Mouse (Mus musculus) MEL (cell line): ENCODE data around the gene Fxn. TPM values are rescaled to one million over a fixed set of nuclear protein-coding genes. Genes with fewer than 3 reads are reported as not detected.

Experiments used
- DNase-seq: peaks from one replicate; pipeline ENCODE4 v3.0.0; 2011; ENCODE audit warnings: low read depth, low spot score
- H3K27ac ChIP-seq: 2 replicates; pipeline ENCODE4 v1.5.1; 2012; ENCODE audit warnings: low read depth, mild to moderate bottlenecking, control low read depth, low read length, moderate library complexity; ENCODE audit not compliant: control insufficient read depth
- H3K27me3 ChIP-seq, 2 experiments: fragments of 150-350 bp in 1 of 2; sonication (generic) in 1 of 2; 2 replicates each; pipeline ENCODE4 v1.6.1; 2012; ENCODE audit warnings: low read length in 2 of 2, mild to moderate bottlenecking in 2 of 2, improper control_type of control experiment in 1 of 2, moderate library complexity in 1 of 2; ENCODE audit not compliant: insufficient read depth in 2 of 2, control insufficient read depth in 1 of 2
- H3K36me3 ChIP-seq, 2 experiments: 2 replicates each; pipeline ENCODE4 v1.6.1; 2012 to 2014; ENCODE audit warnings: low read length in 2 of 2, improper control_type of control experiment in 1 of 2, inconsistent platforms in 1 of 2, mild to moderate bottlenecking in 1 of 2; ENCODE audit not compliant: insufficient read depth in 2 of 2, control insufficient read depth in 1 of 2
- H3K4me1 ChIP-seq, 2 experiments: fragments of 150-350 bp in 1 of 2; sonication (generic) in 1 of 2; 2 replicates each; pipeline ENCODE4 v1.6.1; 2012; ENCODE audit warnings: low read length in 2 of 2, improper control_type of control experiment in 1 of 2, mild to moderate bottlenecking in 1 of 2; ENCODE audit not compliant: insufficient read depth in 2 of 2, control insufficient read depth in 1 of 2
- H3K4me3 ChIP-seq, 2 experiments: fragments of 150-350 bp in 1 of 2; sonication (generic) in 1 of 2; 2 replicates each; pipeline ENCODE4 v1.5.1; 2012; ENCODE audit warnings: low read depth in 2 of 2, low read length in 2 of 2, mild to moderate bottlenecking in 2 of 2, moderate library complexity in 2 of 2, control low read depth in 1 of 2, improper control_type of control experiment in 1 of 2; ENCODE audit not compliant: control insufficient read depth in 1 of 2, insufficient read depth in 1 of 2
- H3K79me2 ChIP-seq: 2 replicates; pipeline ENCODE4 v1.6.1; 2012; ENCODE audit warnings: mild to moderate bottlenecking, low read length, moderate library complexity; ENCODE audit not compliant: control insufficient read depth, poor library complexity, insufficient read depth
- H3K9ac ChIP-seq: 2 replicates; pipeline ENCODE4 v1.6.1; 2012; ENCODE audit warnings: low read depth, mild to moderate bottlenecking, control low read depth, low read length, moderate library complexity; ENCODE audit not compliant: control insufficient read depth, poor library complexity, severe bottlenecking
- H3K9me3 ChIP-seq: fragments of 150-350 bp; sonication (generic); replicated peaks from 2 replicates; pipeline ENCODE4 v1.6.1; 2012; ENCODE audit warnings: mild to moderate bottlenecking, low read length, improper control_type of control experiment, moderate library complexity; ENCODE audit not compliant: insufficient read depth
- BHLHE40 ChIP-seq: IDR thresholded peaks from 2 replicates; pipeline ENCODE4 v1.6.1; 2012; ENCODE audit warnings: low read depth, mild to moderate bottlenecking, inconsistent platforms, low read length, improper control_type of control experiment, borderline replicate concordance
- CHD1 ChIP-seq: IDR thresholded peaks from 2 replicates; pipeline ENCODE4 v1.6.1; 2012; ENCODE audit warnings: low read depth, mild to moderate bottlenecking, inconsistent platforms, low read length, improper control_type of control experiment
- CTCF ChIP-seq, 3 experiments: IDR thresholded peaks in 2 of 3; conservative IDR thresholded peaks in 1 of 3; 2 replicates each; pipeline ENCODE4 v1.5.1; 2011 to 2012; ENCODE audit warnings: low read length in 3 of 3, low read depth in 2 of 3, mild to moderate bottlenecking in 2 of 3, improper control_type of control experiment in 1 of 3, inconsistent platforms in 1 of 3, mixed read lengths in 1 of 3, moderate library complexity in 1 of 3; ENCODE audit not compliant: control insufficient read depth in 1 of 3, insufficient read depth in 1 of 3, poor library complexity in 1 of 3, severe bottlenecking in 1 of 3
- E2F4 ChIP-seq: IDR thresholded peaks from 2 replicates; pipeline ENCODE4 v1.6.1; 2011; ENCODE audit warnings: low read depth, low read length, improper control_type of control experiment, borderline replicate concordance
- ELF1 ChIP-seq: IDR thresholded peaks from 2 replicates; pipeline ENCODE4 v1.6.1; 2014; ENCODE audit warnings: low read depth, mild to moderate bottlenecking, inconsistent platforms, low read length, improper control_type of control experiment, moderate library complexity
- EP300 ChIP-seq, 2 experiments: IDR thresholded peaks; 2 replicates each; pipeline ENCODE4 v1.6.1; 2011; ENCODE audit warnings: improper control_type of control experiment in 2 of 2, low read length in 2 of 2, low read depth in 1 of 2, mild to moderate bottlenecking in 1 of 2
- ETS1 ChIP-seq: IDR thresholded peaks from 2 replicates; pipeline ENCODE4 v1.6.1; 2012; ENCODE audit warnings: low read depth, mild to moderate bottlenecking, inconsistent platforms, low read length, improper control_type of control experiment, moderate library complexity
- GABPA ChIP-seq: IDR thresholded peaks from 2 replicates; pipeline ENCODE4 v1.6.1; 2012; ENCODE audit warnings: low read depth, mild to moderate bottlenecking, inconsistent platforms, low read length, improper control_type of control experiment, moderate library complexity
- GATA1 ChIP-seq: IDR thresholded peaks from 2 replicates; pipeline ENCODE4 v1.6.1; 2011; ENCODE audit warnings: low read depth, low read length, improper control_type of control experiment
- HCFC1 ChIP-seq: IDR thresholded peaks from 2 replicates; pipeline ENCODE4 v1.6.1; 2012; ENCODE audit warnings: low read depth, mild to moderate bottlenecking, inconsistent platforms, low read length, improper control_type of control experiment, moderate library complexity
- JUND ChIP-seq: IDR thresholded peaks from 2 replicates; pipeline ENCODE4 v1.6.1; 2011; ENCODE audit warnings: low read depth, mild to moderate bottlenecking, improper control_type of control experiment, low read length
- KAT2A ChIP-seq: conservative IDR thresholded peaks from 2 replicates; pipeline ENCODE4 v1.6.1; 2012; ENCODE audit warnings: low read depth, low read length, improper control_type of control experiment, inconsistent platforms
- MAFK ChIP-seq: IDR thresholded peaks from 2 replicates; pipeline ENCODE4 v1.6.1; 2011; ENCODE audit warnings: low read depth, mild to moderate bottlenecking, low read length, improper control_type of control experiment, borderline replicate concordance
- MAX ChIP-seq: IDR thresholded peaks from 2 replicates; pipeline ENCODE4 v1.6.1; 2011; ENCODE audit warnings: low read length, improper control_type of control experiment
- MAZ ChIP-seq: IDR thresholded peaks from 2 replicates; pipeline ENCODE4 v1.6.1; 2012; ENCODE audit warnings: low read depth, mild to moderate bottlenecking, inconsistent platforms, low read length, improper control_type of control experiment
- MEF2A ChIP-seq: IDR thresholded peaks from 2 replicates; pipeline ENCODE4 v1.6.1; 2014; ENCODE audit warnings: low read depth, mild to moderate bottlenecking, inconsistent platforms, low read length, improper control_type of control experiment; ENCODE audit not compliant: poor library complexity, insufficient replicate concordance, severe bottlenecking; ENCODE audit errors: extremely low read depth
- MYB ChIP-seq: IDR thresholded peaks from 2 replicates; pipeline ENCODE4 v1.6.1; 2011; ENCODE audit warnings: mild to moderate bottlenecking, low read depth, low read length, improper control_type of control experiment
- MYC ChIP-seq: IDR thresholded peaks from 2 replicates; pipeline ENCODE4 v1.6.1; 2011; ENCODE audit warnings: low read depth, mild to moderate bottlenecking, low read length, improper control_type of control experiment, moderate library complexity
- NELFE ChIP-seq: IDR thresholded peaks from 2 replicates; pipeline ENCODE4 v1.6.1; 2011; ENCODE audit warnings: low read depth, low read length, improper control_type of control experiment
- POLR2A ChIP-seq, 2 experiments: IDR thresholded peaks; 2 replicates each; pipeline ENCODE4 v1.6.1; 2011 to 2012; ENCODE audit warnings: low read length in 2 of 2, mild to moderate bottlenecking in 2 of 2, control low read depth in 1 of 2, improper control_type of control experiment in 1 of 2, low read depth in 1 of 2, moderate library complexity in 1 of 2; ENCODE audit not compliant: control insufficient read depth in 1 of 2, insufficient read depth in 1 of 2, poor library complexity in 1 of 2
- POLR2AphosphoS5 ChIP-seq: IDR thresholded peaks from 2 replicates; pipeline ENCODE4 v1.6.1; 2012; ENCODE audit warnings: low read depth, borderline replicate concordance, mild to moderate bottlenecking, inconsistent platforms, low read length, moderate library complexity, mixed read lengths
- RAD21 ChIP-seq: IDR thresholded peaks from 2 replicates; pipeline ENCODE4 v1.6.1; 2011; ENCODE audit warnings: mild to moderate bottlenecking, low read depth, low read length, improper control_type of control experiment
- SIN3A ChIP-seq: IDR thresholded peaks from 2 replicates; pipeline ENCODE4 v1.6.1; 2012; ENCODE audit warnings: low read length, improper control_type of control experiment, inconsistent platforms
- SMC3 ChIP-seq: IDR thresholded peaks from 2 replicates; pipeline ENCODE4 v1.6.1; 2011; ENCODE audit warnings: low read depth, low read length, improper control_type of control experiment
- TAL1 ChIP-seq: IDR thresholded peaks from 2 replicates; pipeline ENCODE4 v1.6.1; 2012; ENCODE audit warnings: mild to moderate bottlenecking, inconsistent platforms, low read length, moderate library complexity, mixed read lengths
- TBP ChIP-seq: IDR thresholded peaks from 2 replicates; pipeline ENCODE4 v1.8.0; 2011; ENCODE audit warnings: low read depth, low read length, improper control_type of control experiment
- TCF12 ChIP-seq: IDR thresholded peaks from 2 replicates; pipeline ENCODE4 v1.6.1; 2014; ENCODE audit warnings: low read depth, mild to moderate bottlenecking, inconsistent platforms, low read length, improper control_type of control experiment, moderate library complexity
- UBTF ChIP-seq: IDR thresholded peaks from 2 replicates; pipeline ENCODE4 v1.6.1; 2012; ENCODE audit warnings: low read depth, mild to moderate bottlenecking, inconsistent platforms, low read length, improper control_type of control experiment, moderate library complexity, borderline replicate concordance; ENCODE audit not compliant: insufficient read depth
- USF2 ChIP-seq, 2 experiments: IDR thresholded peaks; 2 replicates each; pipeline ENCODE4 v1.6.1; 2011 to 2012; ENCODE audit warnings: improper control_type of control experiment in 2 of 2, low read length in 2 of 2, borderline replicate concordance in 1 of 2, inconsistent platforms in 1 of 2, low read depth in 1 of 2, mild to moderate bottlenecking in 1 of 2; ENCODE audit not compliant: insufficient read depth in 1 of 2
- ZC3H11A ChIP-seq: IDR thresholded peaks from 2 replicates; pipeline ENCODE4 v1.6.1; 2012; ENCODE audit warnings: low read depth, mild to moderate bottlenecking, inconsistent platforms, low read length, improper control_type of control experiment
- ZMIZ1 ChIP-seq: IDR thresholded peaks from 2 replicates; pipeline ENCODE4 v1.6.1; 2012; ENCODE audit warnings: low read depth, mild to moderate bottlenecking, inconsistent platforms, low read length, improper control_type of control experiment, moderate library complexity
- ZNF384 ChIP-seq: IDR thresholded peaks from 2 replicates; pipeline ENCODE4 v1.6.1; 2012; ENCODE audit warnings: low read depth, mild to moderate bottlenecking, inconsistent platforms, low read length, improper control_type of control experiment
- polyA plus RNA-seq, 2 experiments: library from polyadenylated mRNA; stranded (reverse) in 1 of 2; unstranded in 1 of 2; fragments of >175 nt in 1 of 2; fragments of >200 nt in 1 of 2; gene quantifications; 2 replicates each; pipeline versions ENCODE4 v1.2.1 to v1.2.4; 2012; ENCODE audit warnings: low replicate concordance in 2 of 2, low read depth in 1 of 2; ENCODE audit not compliant: insufficient read length in 2 of 2, insufficient read depth in 1 of 2, missing spikeins in 1 of 2
- total RNA-seq: library from RNA; depleted of rRNA; stranded (reverse); fragments of 300-350 nt; gene quantifications from 2 replicates; pipeline ENCODE4 v1.2.3, GENCODE M21; 2012

Gene Fxn
- total and polyA plus RNA-seq, 3 experiments: 53.7 to 83.7 TPM; not detected in 1

GRCm38 (mm10) chr19:24293537-24293936 is 13.1 kb upstream of the Fxn start:
- no peak for DNase-seq
- TF ChIP-seq SMC3: no peak
- TF ChIP-seq TBP: no peak
- TF ChIP-seq MYC: no peak
- TF ChIP-seq CHD1: no peak
- no peak for TF ChIP-seq RAD21
- TF ChIP-seq, all 39 proteins: peak for 0
- no peaks in the 10 kb centered on the region; a peak in 1 of 4 replicates for H3K27me3 ChIP-seq

DNA sequence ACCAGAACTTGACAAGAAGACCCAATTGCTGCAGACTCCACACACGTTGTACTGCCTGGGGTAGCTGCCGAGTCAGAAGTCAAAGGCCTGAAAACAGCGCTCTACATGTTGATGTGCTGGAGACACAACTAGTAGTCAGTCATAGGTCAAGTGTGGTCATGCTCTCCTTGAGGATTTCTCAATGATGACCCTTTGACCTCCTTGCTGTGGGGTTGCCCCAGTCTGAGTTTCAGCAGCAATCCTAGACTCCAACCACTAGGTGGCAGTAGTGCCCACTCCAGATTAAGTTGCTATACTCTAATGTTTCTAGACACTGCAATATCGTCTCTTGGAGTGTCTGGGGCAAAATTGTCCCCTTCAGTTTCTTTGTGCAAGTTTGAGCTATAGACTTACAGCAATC is 3.8 kb upstream of the Fxn start:
- no peak overlapping the region for H3K4me3 ChIP-seq
- H3K27ac ChIP-seq: no peak overlapping the region
- no peaks in the 10 kb centered on the region for H3K36me3 ChIP-seq
- peak; percentile 81 for DNase-seq
- H3K79me2 ChIP-seq: peaks cover 2% of the 10 kb centered on the region; the same call in 1 of the 2 replicates
- peaks cover 0 to 5% of the 10 kb centered on the region in 2 experiments; a peak in 2 of 4 replicates for H3K27me3 ChIP-seq
- no peak overlapping the region for H3K9ac ChIP-seq
- peaks cover 0 to 6% of the 10 kb centered on the region in 2 experiments; a peak in 2 of 4 replicates for H3K4me1 ChIP-seq
- no peaks in the 10 kb centered on the region for H3K9me3 ChIP-seq
- no peak for TF ChIP-seq ELF1
- TF ChIP-seq EP300 (IDR thresholded peaks at IDR 0.05; ENCODE audit: low read depth in 1 of 2, low read length in 2 of 2): no peak
- TF ChIP-seq E2F4: no peak
- no peak for TF ChIP-seq TBP
- no peak for TF ChIP-seq TCF12
- no peak for TF ChIP-seq MAZ
- peak; percentile 56 for TF ChIP-seq ZC3H11A
- TF ChIP-seq BHLHE40: no peak
- no peak for TF ChIP-seq POLR2A (IDR thresholded peaks at IDR 0.05; ENCODE audit: control insufficient read depth in 1 of 2, insufficient read depth in 1 of 2, low read depth in 1 of 2, low read length in 2 of 2, poor library complexity in 1 of 2)
- no peak for TF ChIP-seq ZNF384
- TF ChIP-seq CHD1: no peak
- no peak for TF ChIP-seq NELFE
- no peak for TF ChIP-seq ETS1
- no peak for TF ChIP-seq ZMIZ1
- no peak for TF ChIP-seq USF2 (IDR thresholded peaks at IDR 0.05; ENCODE audit: borderline replicate concordance in 1 of 2, insufficient read depth in 1 of 2, low read depth in 1 of 2, low read length in 2 of 2)
- TF ChIP-seq KAT2A: no peak
- TF ChIP-seq POLR2AphosphoS5: no peak
- TF ChIP-seq SIN3A: no peak
- no peak for TF ChIP-seq HCFC1
- TF ChIP-seq JUND: no peak
- TF ChIP-seq GATA1: no peak
- TF ChIP-seq GABPA: no peak
- no peak for TF ChIP-seq TAL1
- TF ChIP-seq UBTF: no peak
- peak; percentile 70 for TF ChIP-seq RAD21
- no peak for TF ChIP-seq MEF2A
- no peak for TF ChIP-seq MAX
- no peak for TF ChIP-seq MAFK
- no peak for TF ChIP-seq MYB
- TF ChIP-seq SMC3: peak; percentile 73
- TF ChIP-seq CTCF (IDR thresholded peaks at IDR 0.05 in 2 of 3, conservative IDR thresholded peaks at IDR 0.05 in 1 of 3; ENCODE audit: control insufficient read depth in 1 of 3, insufficient read depth in 1 of 3, low read depth in 2 of 3, low read length in 3 of 3, poor library complexity in 1 of 3, severe bottlenecking in 1 of 3): peak; percentile 76 to 87 (median 76)

More at GRCm38 (mm10) chr19:24293537-24293936, 13.1 kb upstream of the Fxn start:
- H3K9ac ChIP-seq: no peak overlapping the region
- no peaks in the 10 kb centered on the region for H3K36me3 ChIP-seq
- no peaks in the 10 kb centered on the region for H3K9me3 ChIP-seq
- no peak overlapping the region for H3K4me3 ChIP-seq
- no peaks in the 10 kb centered on the region for H3K79me2 ChIP-seq
- H3K27ac ChIP-seq: no peak overlapping the region
- H3K4me1 ChIP-seq: no peaks in the 10 kb centered on the region
